7 mouse cellular contexts compared by ENCODE assay signal in the genomic region with DNA sequence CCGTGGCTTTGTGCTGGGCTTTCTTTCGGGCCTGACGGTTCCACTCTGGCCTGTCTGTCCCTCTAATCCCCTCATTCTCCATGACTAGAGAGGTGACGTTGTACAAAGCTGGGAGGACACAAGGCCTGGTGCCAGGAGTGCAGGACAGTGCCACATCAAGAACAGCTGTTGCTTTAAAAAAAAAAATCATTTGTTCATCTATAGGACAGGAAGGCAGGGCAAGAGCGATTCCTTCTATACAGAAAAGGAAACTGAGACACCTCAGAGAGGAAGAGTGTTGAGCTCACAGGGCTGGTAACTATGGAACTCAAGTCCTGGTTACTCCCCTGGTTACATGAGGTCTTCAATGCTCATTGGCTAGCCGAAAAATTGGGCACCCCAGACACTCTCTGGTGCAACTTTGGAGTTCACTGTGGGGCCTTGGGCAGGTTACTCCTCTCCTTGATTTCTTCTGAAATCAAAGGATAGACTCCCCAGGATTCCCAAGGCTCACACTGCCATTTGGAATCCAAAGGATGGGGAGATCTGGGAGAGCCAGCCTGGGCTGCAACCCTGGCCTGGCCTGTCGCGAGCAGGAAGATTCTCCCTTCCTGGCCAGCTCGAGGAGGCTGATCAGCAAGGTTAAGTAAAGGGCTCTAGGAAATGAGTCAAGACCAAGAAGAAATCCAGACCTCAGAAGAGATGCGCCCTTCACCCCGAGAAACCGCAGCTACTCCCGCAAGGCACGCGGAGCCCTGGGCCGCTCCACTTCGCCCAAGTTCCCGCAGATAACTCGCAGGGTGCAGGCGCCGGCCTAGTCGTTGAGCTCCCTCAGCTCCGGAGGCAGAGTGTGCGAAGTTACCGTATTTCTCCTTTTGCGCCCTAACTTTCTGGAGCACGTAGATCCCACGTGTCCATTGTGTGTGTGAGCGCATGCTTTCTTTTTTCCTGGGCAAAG. TPM values are rescaled to one million over a fixed set of nuclear protein-coding genes. Genes with fewer than 3 reads are reported as not detected.
DNase-seq lines count a peak whose midpoint lies in the region.

No protein-coding gene starts in this region.

- H3K27ac ChIP-seq in brown adipose tissue, adult 24 weeks (replicated peaks; ENCODE audit: low read depth, low read length): peak overlapping the region; percentile 11; the same call in 1 of the 2 replicates

- DNase-seq in R1 (ENCODE audit: low read depth, low spot score): peak; percentile 85
- peak; percentile 15 to 17 for DNase-seq in gastrocnemius, adult 8-10 months (ENCODE audit: low spot score in 2 of 2)
- peak; percentile 85 for DNase-seq in induced T-regulatory cell, adult 2 months (ENCODE audit: low read depth)
- DNase-seq in left cerebral cortex, postnatal 4 days: peak; percentile 69
- DNase-seq in mesoderm, embryonic 11.5 days (ENCODE audit: low read depth, low spot score): peak; percentile 83
- peak; percentile 25 to 38 for DNase-seq in spleen, postnatal 36 days (ENCODE audit: low spot score in 2 of 2)

- intact Hi-C loops in left cerebral cortex, postnatal 4 days (cut with DNase I): no loop called here

- H3K4me1 ChIP-seq in brown adipose tissue, adult 24 weeks (ENCODE audit: control insufficient read depth, insufficient read depth, insufficient read length, low read length): no peaks in the 10 kb centered on the region

- H3K4me3 ChIP-seq in brown adipose tissue, adult 24 weeks (ENCODE audit: insufficient read depth, low read depth, low read length): peak overlapping the region; percentile 52

RNA-seq across cellular contexts. Expression of a gene that starts 3.5 kb away (rescaled TPM):
- polyA plus RNA-seq in brown adipose tissue, adult 24 weeks (2012; ENCODE audit: insufficient read depth, insufficient read length, missing spikeins): not detected in 2 replicates
- total RNA-seq in gastrocnemius, adult 8-10 months (2022): not detected
- not detected for total RNA-seq in left cerebral cortex, postnatal 4 days (2021)

RNA-seq across cellular contexts. Expression of a gene that starts 47.5 kb away (rescaled TPM):
- not detected in 2 replicates for polyA plus RNA-seq in brown adipose tissue, adult 24 weeks (2012; ENCODE audit: insufficient read depth, insufficient read length, missing spikeins)
- not detected for total RNA-seq in gastrocnemius, adult 8-10 months (2022)
- not detected for total RNA-seq in left cerebral cortex, postnatal 4 days (2021)

Comparison
In these comparisons a context has a peak if more than half of its experiments do, and no peak if none do; other contexts are left out.
1. Peak in every context shown above with its lines: DNase-seq, H3K4me3 ChIP-seq and H3K27ac ChIP-seq.
2. DNase-seq: peak in every context shown above with its lines; median percentile 85 in R1; 85 in induced T-regulatory cell, adult 2 months; 83 in mesoderm, embryonic 11.5 days; 69 in left cerebral cortex, postnatal 4 days; 32 in spleen, postnatal 36 days; 16 in gastrocnemius, adult 8-10 months.